Mouse (Mus musculus): Measurements from ENCODE around the gene Kxd1. TPM values are rescaled to one million over a fixed set of nuclear protein-coding genes. Genes with fewer than 3 reads are reported as not detected.
A peak's percentile ranks its signal among the peaks of the same experiment; 100 is the strongest.

The Kxd1 gene
- polyA plus RNA-seq, 2 experiments from 2014 or later, result 176 to 180 TPM

DNA sequence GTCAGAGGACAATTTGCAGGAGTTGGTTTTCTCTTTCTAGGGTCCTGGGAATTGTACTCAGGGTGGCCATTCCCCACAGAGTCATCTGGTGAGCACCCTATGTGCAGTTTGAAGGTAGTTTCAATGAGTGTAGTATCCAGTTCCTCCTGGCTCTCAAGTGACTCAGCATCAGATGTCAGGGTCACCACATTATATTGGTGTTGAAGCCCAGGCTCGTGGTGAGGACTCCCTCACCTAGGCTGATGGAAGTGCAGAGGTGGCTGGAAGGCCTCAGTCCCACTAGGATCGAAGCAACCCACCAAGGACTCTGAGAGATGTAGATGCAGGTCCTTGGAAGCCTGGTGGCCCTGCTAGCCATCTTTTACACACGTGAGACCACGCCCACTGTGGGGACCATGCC, 18.7 kb upstream of the Kxd1 start:
- ATAC-seq, result no peak

DNA sequence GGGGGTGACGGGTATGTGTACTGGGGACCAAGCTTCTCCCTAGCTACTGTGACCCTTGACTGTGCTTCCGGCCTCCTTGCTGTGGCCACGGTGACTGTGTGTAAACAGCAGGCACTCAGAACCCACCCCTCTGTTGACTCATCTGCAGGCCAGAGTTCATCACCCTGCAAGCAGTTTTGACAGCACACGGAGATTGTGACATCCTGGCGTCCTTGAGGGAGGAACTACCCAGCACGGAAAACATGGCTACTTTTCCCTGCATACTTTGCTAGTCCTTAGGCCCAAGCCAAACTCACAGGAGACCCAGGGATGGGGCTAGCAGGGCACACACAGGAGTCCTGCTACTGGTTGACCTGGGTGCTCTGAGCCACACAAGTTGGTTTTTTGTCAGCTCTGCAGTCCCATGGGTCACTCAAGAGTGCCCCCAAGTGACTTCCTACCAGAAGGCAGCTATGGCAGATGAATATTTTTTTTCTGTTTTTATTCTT, 16.5 kb upstream of the Kxd1 start:
- no peak for ATAC-seq

DNA sequence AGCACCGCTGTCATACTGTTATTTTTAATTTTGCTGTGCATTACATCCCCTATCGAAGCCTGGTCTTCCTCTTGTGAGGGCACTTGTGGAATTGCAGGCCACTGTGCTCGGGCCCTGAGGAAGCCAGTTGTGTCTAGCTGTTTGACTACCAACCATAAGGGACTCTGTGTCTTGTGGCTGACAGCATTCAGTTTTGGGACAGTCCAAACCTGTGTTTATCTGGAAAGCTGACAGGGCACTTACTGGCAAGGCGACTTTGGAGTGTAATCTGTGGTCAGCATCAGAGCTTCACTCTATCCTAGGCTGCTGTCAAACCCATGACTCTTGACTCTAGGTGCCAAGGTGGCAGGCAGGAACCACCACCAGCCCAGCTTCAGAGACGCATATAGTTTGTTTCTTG, 13.3 kb upstream of the Kxd1 start:
- ATAC-seq, result no peak

DNA sequence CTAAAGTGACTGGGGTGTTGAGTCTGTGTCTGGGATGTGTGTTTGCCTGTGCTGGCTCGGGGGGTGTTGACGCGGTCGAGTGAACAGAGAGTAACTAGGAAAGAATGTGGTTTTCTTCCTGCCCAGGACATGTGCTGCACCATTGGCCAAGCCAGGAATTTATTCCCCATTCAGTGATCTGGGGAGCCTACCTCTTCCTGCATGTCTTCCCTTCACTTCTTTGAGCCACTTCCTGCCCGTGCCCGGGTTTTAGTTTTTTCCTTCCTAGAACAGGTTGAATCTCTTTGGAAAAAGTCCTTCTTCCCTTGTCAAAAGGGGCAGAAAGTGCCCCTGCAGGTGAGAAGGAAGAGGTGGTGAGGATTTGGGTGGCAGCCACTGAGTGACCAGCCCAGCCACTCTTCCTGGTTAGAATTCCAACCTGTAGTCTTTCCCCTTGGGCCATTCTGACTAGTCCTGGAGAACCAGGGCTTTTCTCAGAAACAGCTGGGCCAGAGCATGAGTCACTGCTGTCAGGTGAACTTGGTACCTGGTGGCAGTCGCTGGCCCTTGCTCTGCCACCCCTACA, 12.8 kb upstream of the Kxd1 start:
- no peak for ATAC-seq

DNA sequence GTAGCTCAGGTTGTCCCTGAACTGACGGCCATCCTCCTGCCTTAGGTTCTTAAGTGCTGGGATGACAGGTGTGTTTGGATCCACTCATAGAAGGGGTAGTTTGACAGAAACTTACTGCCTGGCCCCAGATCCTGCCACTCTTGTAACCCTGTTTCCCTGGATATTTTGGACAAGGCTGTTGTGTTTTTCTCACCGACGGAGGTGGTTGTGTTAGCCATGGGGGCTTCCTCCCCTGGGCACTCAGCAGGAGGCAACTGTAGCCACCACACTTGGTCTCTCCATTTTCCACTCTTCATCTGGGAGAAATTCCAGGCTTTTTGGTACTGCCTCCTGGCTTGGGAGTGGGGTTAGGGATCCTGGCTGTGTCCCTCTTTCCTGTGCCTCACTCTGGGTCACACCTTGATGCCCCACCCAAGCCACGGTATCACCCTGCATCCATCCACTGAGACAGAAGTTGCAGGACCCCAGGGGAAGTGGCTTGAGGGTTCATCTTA, 12.3 kb upstream of the Kxd1 start:
- no peak for ATAC-seq

DNA sequence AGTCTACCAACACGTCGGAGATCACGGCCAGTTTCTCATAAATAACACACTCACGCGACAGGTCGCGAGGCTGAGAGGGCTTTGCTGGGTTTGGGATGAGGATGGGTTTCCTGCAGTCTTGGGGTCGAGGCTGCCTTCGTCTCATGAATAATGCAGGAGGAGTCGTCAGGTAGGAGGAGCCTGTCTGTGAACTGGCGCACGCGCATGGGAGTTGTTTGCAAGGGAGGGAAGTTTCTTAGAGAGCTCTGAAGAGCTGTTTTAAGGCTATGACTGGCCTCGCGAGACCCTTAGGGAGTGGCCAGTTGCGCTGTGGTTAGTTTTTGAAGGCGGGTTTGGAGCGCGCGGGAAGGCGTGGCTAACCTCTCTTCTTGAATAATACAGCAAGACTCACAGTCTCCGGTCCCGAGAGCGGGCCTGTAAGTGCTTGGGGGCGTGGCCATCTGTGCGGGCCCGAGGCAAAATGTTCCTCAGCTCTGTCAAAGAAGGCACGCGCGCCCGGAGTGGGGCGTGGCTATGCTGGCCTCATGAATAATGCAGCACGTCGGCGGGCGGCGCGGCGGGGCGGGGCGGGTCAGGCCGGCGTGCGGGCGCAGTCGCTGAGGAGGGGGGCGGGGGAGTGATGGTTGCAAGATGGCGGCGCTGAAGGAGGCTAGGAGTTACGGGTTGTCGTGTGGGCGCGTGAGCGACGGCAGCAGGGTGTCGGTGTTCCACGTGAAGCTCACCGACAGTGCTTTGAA, 11.5 kb upstream of the Kxd1 start, which contains the start of gene Ell:
Gene Ell, plus strand, starts transcription at position 381 of the 737 bp plus-strand sequence.
- ATAC-seq, result peak; percentile 82

DNA sequence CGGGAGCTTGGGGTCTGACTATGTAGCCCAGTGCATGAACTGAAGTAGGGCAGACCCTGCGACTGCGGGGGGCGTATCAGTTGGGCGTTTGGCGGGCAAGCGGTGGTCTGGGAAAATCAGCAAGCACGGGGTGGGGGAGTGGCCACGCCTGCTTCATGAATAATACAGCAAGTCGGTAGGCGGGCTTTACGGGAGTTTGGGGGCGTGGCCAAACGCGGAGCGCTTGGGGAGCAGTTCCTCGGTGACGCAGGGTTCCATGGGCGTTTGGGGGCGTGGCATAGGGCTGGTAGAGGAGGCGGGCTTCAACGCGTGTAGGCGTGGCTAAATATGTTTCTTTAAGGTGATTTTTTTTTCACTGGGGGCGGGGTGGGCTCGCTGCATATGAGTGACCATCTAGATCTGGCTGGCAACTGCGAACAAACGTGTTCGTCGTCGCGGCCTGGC, 10.9 kb upstream of the Kxd1 start:
- ATAC-seq, result peak; percentile 56

DNA sequence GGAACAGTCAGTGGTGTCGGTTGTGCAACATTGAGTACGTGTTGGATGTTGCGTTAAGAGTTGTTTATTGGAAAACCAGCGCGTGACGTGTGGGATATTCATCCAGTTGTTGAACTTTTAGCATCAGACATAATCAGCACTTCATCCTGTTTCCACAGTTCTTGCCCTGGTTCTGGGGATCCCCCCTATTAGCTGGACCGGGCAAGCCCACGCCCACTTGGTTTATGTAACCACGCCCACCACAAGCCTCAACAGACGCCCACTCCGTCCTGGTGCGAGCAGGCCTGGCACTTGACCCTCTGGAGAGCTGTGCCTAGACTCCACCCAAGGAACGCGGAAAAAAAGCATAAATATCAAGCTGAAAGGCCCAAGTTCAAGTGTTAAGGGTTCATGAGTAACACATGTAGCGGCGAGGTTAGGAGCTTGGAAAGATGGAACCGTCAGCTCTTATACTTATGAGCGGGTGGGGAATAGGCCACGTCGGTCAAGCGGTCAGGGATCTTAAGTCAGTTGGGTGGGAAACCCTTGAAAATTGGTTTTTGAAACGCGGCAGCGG, 10.3 kb upstream of the Kxd1 start:
- no peak for ATAC-seq

DNA sequence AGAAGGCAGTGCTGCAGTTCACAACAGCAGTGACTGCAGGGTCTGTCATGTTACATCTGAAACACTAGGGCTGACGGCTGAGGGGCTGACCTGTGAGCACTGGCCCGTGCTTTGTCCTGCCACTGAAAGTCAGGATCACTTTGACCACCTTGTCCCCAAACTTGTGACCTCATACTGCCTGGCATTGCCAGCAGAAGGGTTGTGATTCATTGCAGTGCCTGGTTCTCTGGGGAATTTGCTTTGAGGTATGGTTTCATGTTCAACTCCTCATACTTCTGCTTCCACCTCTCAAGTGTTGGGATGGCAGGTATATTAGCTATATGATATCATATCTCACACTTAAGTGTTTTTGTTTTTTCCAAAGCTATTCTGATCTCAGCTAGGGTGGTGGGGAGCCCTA, 7.9 kb upstream of the Kxd1 start:
- no peak for ATAC-seq

DNA sequence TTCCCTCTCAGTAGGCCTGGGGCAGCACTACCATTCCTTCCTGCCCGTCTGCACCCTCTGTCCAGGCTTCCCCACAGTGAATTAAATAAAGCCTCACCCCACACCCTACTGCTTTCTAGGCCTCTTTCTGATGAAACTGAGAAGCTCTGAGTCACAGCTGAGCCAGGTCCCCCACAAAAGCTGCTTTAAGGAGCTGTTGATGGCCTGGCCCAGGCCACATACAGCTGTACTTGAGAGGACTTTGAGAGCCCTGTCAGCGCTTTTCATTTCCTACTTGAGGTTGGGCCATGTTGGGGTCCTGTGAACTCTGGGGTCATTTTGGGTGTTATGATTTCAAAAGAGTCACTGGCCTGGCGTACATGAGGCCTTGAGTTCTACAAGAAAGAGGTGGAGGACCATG, 7.5 kb upstream of the Kxd1 start:
- no peak for ATAC-seq

DNA sequence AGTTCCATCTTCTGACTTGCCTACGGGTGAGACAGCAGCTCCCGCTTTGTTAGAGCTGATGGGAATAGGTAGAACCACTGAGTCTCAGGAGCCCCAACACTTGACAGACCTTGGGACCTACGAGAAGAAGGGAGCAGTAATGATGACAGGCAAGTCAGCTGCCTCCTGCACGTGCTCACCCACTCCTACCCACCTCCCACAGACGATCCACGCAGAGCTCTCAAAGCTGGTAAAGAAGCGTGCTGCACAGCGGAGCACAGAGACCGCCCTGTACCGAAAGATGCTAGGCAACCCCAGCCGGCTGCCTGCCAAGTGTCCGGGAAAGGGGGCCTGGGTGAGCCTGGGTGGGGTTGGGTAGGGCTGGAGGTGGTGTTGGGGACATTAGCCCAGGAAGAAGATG, 6.5 kb upstream of the Kxd1 start:
- no peak for ATAC-seq

DNA sequence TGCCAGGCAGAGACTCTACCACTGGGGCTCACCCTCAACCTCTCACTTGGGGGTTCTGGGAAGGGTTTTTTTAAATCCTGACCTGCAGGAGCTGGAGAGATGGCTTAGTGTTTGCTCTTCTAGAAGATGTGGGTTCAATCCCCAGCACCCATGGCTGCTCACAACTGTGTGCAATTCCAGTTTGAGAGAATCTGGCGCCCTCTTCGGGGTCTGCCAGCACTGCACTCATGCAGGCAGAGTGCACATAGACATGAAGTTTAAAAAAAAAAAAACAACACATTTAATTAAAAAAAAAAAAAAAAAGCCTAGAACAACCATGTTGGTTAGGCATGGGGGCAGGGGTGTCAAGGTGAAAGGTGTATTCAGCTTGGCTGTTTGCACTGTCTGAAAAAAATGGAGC, 2.6 kb upstream of the Kxd1 start:
- ATAC-seq, result no peak

DNA sequence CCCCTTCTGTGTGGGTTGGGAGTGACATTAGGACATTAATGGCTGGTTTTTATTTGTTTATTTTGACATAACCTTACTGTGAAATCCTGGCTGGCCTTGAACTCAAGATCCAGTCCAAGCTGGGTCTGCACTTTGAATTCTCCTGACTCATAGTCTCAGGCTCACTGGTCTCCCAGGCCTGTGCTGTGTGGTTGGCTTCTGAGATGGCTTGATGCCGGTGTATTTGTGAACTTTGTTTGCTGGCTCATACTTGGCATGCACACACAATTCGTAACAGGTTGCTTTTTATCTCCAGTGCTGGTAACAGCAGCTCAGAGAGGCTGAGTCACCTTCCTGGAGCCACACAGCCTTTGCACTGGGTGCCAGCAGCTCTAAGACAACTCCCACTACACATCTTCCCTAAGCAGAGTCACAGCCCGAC, 2.0 kb upstream of the Kxd1 start:
- no peak for ATAC-seq

DNA sequence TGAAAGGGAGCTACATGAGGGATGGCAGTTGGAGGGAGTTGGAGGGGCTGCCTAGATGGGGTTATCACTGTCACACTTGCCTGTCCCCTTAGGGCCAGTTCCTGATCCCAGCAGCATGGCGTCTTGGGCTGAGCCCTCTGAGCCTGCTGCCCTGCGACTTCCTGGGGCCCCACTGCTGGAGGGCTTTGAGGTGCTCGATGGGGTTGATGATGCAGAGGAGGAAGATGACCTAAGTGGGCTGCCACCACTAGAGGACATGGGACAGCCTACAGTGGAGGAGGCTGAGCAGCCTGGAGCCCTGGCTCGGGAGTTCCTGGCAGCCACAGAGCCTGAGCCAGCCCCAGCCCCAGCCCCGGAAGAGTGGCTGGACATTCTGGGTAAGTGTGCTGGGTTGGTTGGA, 1.5 kb upstream of the Kxd1 start:
- ATAC-seq, result no peak

DNA sequence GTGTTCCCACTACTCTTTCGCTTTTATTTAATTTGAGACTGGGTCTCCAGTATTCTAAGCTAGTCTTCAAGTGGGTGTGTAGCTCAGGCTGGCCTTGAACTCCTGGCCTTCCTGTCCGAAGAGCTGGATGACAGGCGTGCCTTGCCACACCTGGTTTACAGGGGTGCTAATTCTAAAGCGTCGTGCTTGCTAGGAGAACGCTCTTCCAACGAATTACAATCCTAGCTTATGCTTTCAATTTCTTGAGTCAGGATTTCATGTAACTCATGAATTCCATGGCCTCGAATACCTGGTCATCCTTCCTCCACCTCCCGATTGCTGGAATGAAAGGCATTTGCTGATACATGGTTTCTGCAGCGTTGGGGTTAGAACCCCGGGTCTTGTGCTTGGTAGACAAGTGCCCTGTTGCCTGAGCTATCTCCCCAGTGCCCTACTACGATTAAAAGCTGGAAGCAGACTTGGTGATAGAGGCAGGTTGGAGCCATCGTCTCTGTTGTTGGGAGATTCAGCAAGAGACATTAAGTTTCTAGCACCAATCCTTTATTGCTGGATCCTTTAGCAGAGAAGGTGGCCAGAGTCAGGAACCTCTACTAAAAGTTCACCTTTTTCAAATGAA, 534 bp upstream of the Kxd1 start:
- no peak for ATAC-seq

DNA sequence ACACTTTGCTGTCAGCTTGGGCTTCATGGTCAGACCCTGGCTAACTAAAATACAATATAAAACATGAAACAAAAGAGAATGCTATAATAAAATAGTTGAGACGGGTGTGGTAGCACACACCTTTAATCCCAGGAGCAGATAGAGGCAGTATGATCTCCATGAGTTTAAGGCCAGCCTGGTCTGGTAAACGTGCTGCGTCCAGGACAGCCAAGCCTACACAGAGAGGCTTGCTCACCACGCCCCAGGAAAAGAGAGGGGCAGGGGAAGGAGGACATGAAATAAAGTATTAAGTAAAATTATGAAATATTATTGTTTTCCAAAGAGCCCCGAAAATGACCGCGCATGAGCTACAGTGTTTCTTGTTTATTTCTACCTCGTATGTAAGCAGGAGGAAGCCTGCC, 645 bp downstream of the Kxd1 start:
- ATAC-seq, result no peak

DNA sequence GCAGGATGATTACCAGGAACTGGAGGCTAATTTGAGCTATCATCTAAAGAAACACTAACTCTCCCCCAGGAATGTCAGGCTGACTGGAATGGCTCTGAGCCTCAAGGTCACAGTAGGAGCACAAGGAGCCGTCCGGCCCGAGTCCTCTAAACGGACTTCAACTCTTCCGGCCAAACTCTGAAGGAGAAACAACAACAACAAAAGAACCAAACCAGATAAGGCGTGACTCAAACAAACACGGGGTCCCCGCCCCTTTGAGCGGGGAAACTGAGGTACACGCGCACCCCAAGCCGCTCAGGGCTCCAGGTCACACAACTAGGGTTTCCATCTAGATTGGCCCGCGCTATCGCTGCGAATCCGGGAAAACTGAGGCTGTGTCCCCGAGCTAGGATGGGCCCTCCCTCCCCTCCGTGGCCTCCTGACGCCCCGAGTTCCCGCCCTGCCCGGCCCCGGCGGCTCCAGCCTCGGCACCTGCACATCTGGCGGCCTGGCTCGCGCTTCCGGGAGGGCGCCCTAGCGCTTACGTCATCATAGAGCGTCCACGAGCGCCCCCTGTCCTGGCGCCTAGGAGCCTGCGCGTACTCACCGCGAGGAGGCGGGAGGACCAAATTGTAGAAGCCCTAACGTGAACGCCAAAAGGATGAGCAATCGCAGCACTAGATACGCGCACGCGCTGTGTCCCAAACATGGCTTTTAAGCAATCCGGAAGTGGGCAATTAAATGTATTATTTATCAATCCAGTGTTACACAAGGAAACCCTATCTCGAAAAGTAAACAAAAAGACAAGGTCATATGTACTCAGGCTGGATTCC, 5.0 kb downstream of the Kxd1 start:
- peak; percentile 86 for ATAC-seq

DNA sequence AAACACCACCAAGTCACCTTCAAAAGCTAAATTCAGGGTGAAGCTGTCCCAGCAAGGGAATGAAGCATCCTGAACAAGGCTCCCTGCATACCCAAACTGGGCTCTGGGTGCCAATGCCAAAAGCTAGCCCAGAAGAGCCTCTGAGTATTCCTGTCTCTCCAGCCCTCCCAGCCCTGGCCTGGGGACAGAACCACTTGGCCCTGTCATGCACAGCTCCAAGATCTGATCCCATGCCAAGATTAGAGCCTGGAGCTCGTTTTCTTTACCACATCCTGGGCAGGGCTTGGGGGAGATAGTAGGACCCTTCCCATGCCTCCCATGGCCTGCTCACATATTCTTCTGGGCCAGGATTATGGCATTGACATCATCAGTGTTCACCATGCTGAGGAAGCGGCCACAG, 8.2 kb downstream of the Kxd1 start:
- no peak for ATAC-seq

DNA sequence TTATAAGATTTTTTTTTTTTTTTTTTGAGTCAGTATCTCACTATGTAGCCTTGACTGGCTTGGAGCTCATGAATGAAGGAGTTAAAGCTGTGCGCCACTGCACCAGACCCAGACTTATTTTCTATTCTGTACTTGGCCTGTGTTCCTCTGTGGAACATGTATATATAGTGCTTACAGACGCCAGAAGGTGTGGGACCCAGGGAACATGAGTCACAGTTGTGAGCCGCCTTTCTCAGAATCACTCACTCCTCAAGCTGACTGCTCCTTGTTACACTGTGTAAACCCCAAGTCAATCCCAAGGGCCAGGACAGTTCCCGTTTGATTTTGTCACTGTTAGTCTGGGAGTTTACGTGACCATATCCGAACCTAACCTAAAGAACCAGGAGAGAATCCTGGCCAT, 8.7 kb downstream of the Kxd1 start:
- ATAC-seq, result no peak

DNA sequence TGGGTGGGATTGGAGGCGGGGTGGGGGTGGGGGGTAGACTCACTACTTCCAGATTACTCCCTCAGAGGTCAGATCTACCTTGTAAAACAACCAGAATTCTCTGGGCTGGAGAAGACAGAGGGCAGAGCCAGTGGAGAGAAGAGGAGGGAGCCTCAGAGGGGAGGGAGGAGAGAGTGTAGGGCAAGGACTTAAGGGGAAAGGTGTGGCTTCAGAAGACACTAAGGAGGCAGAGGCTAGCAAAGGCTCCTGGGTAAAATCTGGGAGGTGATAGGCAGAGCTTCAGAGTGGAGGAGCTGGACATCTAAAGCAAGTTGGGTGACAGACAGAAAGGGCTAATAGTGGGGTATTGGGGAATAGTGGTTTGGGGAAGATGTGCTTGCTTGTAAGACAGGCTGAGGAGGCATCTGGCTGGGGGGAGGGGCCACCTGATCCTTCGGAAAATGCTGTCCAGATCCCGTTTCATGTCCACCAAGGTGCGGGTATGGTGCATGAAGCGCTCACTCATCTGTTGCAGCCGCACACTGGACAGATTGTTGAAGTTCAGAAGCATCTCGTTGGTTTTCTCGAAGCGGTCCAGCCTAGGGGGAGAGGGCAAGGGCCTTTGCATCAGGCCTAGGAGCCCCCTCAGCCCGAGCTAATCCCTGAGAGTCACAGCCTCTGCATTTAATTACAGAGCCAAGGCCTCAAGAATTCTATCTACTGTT, 9.7 kb downstream of the Kxd1 start:
- ATAC-seq, result no peak

DNA sequence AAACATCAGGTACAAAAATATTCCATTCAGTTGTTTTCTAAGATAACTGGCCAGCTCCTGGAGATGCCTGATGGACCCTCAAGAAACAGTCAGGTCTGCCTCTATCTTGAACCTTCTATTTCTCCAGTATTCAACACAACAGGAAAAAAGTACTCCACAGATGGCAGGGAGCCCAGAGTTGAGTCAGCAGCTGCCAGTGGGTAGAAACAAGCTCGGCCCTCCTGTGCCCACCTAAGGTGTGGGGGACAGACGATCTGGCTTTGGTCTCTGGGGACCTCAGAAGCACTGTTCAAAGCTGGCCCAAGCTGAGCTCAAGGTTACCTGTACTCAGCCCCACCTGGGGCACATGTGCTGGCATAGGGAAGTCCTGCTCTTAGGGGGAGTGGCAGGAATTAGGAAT, 14.3 kb downstream of the Kxd1 start:
- no peak for ATAC-seq

All from activated CD4-positive, CD25-positive, alpha-beta regulatory T cell, adult 4 months (primary cell).